Mouse (Mus musculus) thymus, postnatal 25 days (tissue): ENCODE measurements around the gene Mfsd4a.

Experiments
- DNase-seq: peaks from one replicate; pipeline ENCODE4 v3.0.0; 2022

Gene Mfsd4a

GRCm38 (mm10) chr1:131982907-131983306, 85.0 kb downstream of the Mfsd4a start:
- peak; percentile 87 for DNase-seq

DNA sequence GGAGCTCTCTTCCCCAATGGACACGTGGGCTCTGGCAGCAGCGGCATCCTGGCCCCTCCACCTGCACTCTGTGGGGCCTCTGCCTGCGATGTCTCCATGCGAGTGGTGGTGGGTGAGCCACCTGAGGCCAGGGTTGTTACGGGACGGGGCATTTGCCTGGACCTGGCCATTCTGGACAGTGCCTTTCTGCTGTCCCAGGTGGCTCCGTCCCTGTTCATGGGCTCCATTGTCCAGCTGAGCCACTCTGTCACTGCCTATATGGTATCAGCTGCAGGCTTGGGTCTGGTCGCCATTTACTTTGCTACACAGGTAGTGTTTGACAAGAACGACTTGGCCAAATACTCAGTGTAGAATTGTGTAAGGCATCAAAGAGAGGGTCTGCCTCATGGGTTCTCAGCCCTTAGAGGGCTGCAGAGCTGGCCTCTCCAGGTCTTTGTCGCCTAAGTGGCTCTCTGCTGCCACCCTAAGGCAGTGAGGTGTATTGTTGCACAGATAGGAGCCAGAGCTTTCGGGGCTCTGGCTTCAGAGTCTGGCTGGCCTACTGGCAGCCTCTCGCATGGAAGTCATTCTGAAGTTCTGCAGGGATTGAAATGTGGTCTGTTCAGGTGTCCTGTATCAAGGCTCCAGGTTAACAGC, 86.4 kb downstream of the Mfsd4a start:
- DNase-seq: peak; percentile 82

GRCm38 (mm10) chr1:131980471-131980870, 87.4 kb downstream of the Mfsd4a start:
- no peak for DNase-seq

DNA sequence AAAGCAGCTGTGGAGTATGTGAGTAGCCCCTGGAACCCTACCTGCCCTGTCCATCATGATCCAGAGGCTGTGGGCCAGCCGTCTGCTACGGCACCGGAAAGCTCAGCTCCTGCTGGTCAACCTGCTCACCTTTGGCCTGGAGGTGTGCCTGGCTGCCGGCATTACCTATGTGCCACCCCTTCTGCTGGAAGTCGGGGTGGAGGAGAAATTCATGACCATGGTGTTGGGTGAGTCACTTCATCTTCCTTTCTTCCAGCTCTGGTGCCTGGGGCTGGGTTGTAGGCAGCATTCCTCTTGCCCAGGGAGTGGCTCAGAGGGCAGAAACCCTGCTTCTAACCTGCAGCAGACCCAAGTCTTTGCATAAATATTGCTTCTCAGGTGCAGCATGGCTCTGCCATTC, 91.0 kb downstream of the Mfsd4a start:
- DNase-seq: no peak

- no peak for DNase-seq
Observed at GRCm38 (mm10) chr1:131973991-131974390, 93.9 kb downstream of the Mfsd4a start.
